Mouse (Mus musculus): ENCODE data around the gene Cyp39a1. TPM values are rescaled to one million over a fixed set of nuclear protein-coding genes. Genes with fewer than 3 reads are reported as not detected.

Cyp39a1 gene
- total RNA-seq, 2 experiments from 2014 or later, result 4.5 to 4.6 TPM

DNA sequence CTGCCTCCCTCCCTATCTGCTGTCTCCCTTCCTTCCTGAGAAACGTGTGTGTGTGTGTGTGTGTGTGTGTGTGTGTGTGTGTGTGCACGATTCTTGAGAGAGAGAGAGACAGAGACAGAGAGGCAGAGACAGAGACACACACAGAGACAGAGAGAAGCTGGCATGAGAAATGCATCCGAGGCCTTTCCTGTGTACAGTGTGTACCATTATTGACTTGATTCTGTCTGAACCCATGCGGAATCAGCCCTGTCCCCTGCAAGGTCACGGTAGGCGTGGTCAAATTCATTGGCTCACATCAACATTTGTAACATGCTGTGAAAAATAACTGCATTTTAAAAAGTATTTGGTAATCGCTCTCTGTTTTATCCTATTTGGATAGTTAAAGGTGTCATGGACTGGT is 16.9 kb downstream of the Cyp39a1 start:
- DNase-seq, result no peak

DNA sequence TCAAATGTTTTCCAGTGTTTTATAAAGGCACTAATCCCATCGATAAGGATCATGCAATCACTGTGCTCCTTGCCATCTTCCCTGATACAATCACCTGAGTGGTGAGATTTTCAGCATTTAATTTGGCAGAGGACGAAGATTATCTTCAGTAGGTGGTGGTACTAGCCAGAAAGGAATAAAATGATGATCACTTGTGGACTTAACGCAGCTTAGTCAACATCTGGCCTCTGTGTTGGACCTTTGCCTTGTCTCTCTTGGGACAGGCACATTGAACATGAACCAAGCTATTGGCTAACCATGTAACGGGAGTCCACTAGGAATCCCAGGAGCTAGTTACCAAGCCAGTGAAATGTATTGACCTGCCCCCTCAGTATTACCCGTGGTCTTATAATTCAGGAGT is 17.4 kb downstream of the Cyp39a1 start:
- peak in 1 of 2 experiments; percentile 25 for DNase-seq

DNA sequence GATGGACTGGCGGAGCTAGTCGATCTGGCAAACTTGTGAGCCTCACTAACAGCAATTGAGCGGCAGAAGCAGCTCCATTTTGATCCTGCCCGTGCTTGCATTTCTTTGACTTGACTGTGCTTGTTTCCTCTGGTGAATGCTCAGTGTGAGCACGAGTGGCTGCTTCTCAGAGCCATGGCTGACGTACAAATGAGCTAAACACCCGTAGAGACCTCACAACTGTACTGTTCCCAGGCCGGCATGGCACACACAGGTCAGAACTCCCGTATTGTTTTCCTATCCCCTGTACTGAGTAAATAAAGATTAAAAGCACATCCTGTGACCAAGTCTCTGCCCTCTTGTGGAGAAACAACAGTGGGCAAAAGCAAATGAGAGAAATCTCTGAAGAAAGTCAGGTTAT is 22.4 kb downstream of the Cyp39a1 start:
- DNase-seq, result no peak

DNA sequence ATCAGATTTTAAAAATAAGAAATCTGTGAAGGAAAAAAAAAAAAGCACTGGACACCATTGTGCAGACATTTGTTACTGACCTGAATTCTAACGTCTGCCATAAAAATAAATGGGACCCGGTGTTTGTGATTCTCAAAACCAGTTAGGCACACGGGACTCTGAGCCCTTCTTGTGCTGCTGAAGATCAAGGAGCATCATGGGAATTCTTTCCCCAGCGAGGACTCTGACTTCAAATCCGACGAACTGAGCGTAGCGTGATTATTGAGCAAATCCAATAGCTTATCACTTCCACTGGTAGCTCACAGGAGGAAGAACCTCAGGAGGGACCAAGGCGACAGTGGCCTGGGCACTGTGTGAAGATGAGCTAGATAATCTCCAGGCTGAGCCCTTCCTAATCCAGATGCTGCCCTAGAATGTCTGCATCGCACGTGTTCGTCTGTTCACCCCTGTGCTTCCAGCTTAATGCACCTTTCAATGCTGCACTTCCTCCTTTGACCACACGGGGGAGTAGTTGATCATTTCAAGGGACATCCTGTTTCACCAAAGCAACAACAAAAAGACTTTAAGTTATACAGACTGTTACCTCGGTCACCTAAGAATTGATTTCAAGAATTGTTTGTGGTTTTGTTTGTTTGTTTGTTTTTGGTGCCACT is 31.9 kb downstream of the Cyp39a1 start:
- peak; percentile 58 to 93 for DNase-seq

DNA sequence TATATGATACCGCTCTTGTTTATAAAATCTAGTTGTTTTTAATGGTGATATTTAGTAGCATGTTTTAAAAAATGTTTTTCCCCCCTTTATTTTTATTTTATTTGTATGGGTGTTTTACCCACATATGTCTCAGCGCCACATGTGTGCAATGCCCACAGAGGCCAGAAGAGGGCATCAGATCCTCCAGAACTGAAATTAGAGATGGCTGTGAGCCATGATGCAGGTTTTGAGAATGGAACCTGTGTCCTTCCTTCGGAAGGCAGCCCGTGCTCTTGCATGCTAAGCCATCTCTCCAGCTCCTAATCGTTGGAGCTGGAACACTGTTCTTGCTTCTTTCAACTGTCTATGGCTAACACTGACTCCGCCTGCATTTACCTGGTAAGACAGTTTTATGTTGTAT is 33.8 kb downstream of the Cyp39a1 start:
- peak; percentile 42 to 87 for DNase-seq

DNA sequence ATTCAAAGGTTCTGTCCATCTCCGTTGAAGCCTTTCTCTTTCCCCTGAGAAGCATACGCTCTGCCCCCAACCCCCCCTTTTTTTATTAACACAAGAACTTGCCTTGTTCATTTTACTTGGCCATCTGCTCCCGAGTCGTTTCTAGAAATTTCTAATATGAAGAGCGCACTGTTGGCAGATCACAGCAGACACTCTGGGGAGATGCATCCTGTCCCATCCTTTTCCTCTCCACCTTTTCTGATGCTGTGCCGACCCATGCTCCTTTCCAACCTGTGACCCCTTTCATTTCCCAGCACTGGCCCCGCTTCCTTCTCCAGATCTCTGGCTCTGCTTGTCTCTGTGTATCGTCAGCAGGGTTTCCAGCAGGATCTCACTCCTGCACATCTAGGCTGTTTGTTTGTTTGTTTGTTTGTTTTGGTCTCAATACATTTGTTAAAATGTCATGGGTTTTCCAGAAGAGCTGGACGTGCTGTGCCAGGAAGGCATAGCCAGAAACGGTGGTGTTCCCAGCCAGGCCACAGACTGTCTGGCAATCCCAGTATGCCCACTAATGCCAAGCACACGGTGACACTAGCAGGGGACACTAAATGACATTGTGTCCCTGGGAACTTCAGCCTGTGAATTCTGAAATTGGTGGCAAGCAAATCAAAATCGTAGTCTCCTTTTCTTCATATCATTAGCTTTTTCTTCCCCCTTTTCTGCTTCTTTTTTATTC is 37.1 kb downstream of the Cyp39a1 start:
- DNase-seq, result peak in 1 of 2 experiments; percentile 27

DNA sequence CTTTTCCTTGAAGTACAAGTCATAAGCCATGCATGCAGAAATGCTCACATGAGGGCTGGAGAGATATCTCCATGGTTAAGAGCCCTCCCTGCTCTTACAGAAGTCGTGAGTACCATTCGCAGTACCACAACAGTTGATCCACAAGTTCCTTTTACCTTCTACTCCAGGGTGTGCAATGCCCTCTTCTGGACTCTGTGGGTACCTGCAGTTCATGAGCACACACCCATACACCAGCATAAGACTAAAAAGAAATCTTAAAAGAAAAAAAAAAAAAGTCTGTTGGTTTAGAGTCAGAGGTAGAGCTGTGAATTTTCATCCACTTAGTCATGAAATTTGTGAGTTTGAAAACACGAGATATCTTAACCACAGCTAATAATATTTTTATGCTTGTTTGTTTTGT is 39.5 kb downstream of the Cyp39a1 start:
- DNase-seq, result no peak

DNA sequence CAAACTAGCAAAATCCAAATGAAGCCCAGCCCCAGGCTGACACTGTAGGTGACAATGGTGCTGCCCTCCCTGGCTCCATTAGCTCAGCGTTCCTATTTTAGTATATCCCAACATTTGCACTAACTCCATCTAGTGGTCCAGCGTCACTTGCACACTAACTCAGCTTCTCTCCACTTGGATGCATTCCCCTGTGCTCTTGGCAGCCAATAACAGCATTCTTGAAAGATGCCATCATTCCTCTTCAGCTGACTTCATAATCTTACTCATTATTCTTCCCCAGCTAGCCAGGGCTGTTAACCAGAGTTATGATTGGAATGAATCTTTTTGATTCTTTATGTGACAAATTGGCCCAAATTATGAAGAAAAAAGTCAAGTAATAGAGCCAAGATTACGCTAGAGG is 40.0 kb downstream of the Cyp39a1 start:
- peak; percentile 74 to 81 for DNase-seq

DNA sequence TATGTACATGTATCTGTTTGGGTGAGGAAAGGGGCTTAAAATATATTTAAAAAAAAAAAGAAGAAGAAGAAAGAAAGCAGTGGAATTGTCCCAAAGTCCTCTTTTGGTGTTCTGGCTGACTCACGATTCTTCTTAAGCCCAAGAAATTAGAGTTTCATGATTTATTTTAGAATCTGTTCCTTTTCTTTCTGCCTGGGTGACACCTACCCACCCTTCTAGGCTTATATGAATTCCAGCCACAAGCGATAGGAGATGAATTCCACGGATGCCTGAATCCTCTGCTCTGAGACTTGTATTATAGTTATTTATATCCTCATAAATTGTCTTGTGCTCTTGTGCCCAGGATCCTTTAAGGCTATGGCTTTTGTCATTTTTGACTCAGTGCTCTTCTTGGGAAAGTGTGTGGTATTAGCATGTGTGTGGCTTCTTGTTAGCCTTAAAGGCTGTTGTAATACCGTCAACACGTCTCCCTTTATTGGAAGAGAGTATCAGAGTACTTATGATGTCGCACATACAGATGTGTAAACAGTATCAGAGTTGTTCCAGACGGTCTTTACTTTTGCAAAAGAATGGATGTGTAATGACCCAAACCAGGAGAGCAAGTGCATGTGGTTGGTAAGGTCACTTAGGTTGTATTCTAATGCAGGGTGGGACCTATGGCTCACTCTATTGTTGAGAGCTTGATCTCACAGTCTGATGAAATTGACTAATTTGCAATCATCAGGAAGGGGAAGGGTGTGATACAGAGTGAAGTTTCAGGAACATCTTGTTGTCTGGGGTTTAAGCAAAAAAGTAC is 44.5 kb downstream of the Cyp39a1 start:
- no peak for DNase-seq

DNA sequence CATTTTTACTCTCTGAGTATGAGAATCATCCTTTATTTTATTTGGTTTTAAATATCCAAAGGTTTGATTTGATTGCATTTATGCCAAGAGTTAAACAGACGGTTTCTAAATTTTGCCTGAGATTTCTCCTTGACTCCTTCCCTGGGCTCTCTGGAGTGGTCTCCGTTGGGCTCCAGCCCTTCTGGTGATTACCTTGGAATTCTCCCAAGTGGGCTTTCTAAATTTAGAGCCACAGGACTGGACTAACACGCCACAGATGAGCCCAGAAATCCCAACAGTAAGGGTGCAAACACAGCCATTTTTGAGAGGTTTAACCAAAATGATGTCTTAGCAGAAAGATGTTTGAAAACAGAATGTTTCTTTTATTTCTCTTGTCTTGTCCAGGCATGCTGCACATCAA is 47.0 kb downstream of the Cyp39a1 start:
- DNase-seq, result peak; percentile 42 to 45

DNA sequence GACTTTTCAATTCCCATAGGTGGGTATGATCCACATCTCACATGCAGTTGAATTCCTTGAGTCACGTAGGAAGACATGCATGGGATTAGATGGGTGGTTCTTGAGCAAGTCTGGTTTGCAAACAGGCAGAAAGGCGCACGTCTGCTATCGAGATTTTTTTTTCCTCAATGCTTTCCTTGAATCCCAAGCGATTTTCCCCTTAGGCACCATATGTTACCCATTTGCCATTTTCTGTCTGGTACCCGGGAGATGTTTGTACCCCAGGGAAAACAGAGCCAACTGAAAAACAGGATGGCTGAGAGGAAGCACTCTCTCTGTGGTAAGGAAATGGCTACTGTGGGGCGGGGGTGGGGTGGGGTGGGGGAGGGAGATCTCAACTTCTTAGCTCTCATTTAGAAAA is 49.4 kb downstream of the Cyp39a1 start:
- DNase-seq, result no peak

DNA sequence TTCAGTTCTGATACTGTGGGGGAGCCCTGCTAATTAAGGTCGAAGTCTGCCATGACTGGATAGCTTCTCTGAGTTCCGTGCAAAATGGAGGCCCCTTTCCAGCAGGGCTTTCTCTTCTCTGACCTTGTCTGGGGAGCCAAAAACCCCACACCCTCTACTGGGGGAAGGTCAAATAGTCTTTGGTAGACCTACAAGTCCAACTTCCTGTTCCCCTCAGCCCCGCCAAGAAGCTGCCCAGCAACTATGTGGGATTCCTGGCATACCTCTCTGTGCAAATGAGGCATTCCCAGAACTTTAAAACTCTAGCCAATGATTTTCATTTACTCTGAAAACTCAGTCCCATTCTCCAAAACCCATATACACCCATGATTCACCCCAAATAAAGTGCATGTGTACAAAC is 52.2 kb downstream of the Cyp39a1 start:
- DNase-seq, result no peak

DNA sequence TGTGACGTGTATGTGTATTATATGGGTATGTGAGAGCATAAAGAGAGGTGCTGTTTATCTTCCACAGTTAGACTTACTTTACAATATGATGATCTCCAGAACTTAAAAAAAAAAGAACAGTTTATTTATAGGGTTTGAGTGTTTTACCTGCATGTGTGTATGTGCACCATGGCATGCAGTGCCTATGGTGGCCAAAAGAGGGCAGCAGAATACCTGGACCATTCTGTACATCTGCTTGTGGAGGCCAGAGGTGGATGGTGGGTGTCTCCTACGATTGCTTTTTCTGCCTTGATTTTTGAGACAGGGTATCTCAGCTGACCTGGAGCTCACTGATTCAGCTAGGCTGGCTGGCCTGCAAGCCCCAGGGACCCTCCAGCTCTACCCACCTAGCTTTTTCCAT is 57.3 kb downstream of the Cyp39a1 start:
- DNase-seq, result no peak

DNA sequence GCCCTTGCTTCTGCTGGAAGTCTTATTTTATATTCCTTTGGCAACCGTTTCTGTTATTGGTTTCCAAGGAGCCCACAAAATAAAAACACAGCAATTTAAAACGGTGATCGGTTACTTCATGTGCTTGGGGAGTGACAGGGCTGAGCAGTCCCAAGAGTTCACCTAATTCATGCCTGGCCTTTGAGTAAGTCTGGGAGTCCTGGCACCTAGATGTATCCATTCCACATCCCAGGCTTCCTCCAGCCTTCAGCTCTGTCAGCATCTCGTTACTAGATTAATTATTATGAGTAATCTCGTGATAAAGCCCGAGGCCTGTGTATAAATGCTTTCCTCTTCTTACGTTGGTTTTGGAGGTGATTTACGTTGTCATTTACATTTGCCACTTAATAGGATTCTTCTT is 64.1 kb downstream of the Cyp39a1 start:
- no peak for DNase-seq

DNA sequence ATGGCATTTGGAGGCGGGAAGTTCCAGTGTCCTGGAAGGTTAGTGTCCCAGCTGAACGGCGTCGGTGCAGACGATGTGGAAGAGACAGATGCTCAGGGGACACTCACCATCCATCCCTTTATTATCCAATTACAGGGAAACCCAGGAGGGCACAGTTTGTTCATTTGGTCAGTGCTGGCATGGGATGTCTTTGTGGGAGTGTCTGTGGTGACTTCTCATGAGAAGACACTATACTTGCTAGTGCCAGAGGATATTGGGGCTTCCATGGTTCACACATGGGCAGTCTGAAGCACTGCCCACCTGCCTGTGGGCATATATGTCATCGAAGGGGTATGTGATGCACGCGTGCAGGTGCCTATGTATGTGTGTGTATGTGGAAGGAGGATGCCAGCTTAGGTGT is 64.8 kb downstream of the Cyp39a1 start:
- no peak for DNase-seq

DNA sequence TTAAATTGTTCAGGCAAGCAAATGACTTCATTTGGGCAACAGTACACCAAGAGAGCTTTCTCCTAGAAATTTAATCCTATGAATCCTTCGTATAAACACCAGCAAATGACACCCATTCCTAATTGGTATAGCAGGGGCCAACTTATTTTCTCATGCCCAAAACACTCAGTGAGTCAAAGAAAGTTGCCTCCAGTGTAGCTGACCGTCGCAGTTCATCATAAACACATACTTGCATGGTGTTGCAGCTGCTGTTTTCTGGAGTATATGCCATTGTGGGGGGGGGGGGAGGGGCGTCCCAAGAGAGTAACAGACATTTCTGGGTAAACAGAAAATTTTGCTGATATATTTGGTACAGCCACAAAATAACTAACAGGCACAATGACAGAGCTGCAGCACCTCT is 67.0 kb downstream of the Cyp39a1 start:
- no peak for DNase-seq

DNA sequence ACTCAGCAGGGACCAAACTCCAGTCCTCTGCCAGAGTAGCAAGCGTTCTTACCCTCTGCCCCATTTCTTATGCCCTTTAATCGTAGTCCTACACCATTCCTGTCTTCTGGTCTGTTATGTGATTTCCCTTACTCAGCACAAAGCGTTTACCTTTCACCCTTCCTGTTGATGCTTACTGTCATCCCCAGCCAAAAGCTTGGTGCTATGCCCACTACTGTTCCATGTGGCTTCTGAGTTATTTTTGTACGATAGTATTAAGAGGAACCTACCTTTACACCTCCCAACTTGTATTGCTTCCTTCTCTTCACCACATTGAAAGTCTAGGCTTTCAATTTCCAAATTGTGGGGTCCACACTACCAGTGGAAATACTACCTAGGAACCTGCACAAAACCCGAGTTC is 76.7 kb downstream of the Cyp39a1 start:
- peak; percentile 35 to 40 for DNase-seq

DNA sequence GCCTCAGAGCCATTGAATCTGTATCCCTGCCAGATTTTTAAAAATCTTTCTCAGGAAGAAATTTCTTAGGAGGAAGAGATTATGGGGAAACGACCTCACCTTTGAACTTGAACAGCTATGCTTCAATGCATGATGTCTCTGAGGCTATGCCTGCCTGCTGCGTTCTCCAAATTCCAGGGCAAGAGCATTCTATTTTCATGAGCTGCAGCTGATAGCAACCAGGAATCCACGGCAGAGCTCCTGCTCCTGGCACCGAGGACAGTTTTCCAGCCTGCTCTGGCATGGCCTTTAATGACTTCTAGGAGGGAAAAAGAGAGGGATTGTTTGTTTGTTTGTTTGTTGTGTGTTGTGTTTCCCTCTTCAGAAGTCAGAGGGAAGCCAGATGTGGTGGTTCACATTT is 77.2 kb downstream of the Cyp39a1 start:
- DNase-seq, result peak; percentile 52 to 68

DNA sequence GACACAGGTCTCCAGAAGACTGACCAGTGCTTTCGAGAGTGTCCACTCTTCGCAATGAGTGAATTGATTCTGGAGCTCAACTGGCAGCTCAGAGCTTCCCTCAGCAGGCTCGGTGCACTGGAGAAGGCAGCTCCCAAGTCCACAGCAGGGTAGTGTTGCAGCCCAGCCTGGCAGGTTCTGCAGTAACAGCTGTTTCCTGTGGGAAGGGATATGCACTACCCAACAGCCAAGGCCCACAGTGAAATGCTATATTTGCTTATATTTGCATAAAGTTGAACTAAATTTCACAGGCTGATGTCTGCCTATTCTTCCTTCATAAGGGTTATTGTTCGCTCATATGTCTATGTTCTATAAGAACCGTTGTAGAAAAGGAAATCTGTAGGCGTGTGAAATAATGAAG is 83.9 kb downstream of the Cyp39a1 start:
- DNase-seq, result no peak

DNA sequence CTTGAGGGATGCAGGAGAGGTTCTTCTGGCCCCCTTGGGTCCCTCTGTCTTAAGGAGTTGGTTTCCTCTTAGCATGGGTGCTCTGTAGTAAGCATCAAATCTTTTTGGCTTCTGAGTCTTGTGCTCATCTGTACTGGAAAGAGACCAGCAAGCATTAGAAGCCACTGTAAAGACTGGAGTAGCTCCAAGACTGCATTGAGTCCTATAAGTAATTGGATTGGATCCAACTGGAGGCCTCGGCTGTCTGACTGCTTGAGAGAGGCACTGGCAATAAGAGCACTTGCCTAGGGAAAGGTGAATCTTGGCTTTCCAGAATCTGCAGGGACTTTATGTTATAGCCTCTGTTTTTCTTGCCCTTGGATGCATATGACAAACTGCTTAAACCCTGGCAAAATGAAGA is 85.6 kb downstream of the Cyp39a1 start:
- DNase-seq, result no peak

DNA sequence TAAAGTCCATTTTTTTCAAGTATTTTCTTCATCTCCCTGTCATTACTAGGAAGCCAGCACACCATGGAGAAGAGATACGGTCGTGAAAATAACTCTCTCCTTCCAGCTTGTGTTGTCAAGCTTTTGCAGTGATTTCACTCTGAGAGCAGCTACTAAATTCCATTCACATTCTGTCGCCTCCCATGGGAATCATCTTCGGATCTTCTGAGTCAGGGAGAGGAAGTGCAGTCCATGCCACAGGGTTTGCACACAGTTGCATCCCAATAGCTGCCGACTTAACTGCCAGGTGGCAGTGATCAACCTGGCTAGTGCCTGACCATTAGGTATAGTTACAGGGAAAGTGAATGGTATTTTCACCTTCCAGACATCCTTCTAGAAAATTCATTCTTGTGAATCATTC is 87.5 kb downstream of the Cyp39a1 start:
- DNase-seq, result peak; percentile 23 to 50

DNA sequence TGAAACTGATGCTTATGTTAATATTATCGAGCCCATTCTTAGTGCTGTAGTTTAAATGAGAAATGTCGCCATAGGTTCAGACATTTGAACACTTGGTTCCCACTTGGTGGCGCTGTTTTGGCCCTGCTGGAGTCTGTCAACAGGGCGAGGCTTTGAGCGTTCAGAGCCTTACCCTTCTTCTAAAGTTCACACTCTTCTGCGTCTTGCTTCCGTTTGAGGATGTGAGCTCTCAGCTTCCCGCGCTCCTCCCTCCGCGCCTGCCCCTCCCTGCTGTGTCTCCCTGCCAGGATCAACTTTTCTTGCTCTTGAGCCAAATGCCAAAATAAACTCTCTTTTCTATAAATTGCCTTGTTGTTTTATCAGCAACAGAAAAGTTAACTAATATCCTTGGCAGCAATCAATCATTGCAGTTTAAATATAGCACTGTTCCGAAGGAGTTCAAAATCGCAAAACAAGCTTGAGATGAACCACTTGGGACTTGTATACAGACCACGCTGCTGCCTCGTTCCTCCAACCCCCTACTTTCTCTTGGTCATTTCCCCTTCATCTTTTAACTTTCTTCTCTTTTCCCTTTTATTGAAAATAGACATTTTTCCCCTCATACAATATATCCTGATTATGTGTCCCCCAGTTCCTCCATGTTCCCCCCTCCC is 91.5 kb downstream of the Cyp39a1 start:
- DNase-seq, result peak; percentile 64 to 78

DNA sequence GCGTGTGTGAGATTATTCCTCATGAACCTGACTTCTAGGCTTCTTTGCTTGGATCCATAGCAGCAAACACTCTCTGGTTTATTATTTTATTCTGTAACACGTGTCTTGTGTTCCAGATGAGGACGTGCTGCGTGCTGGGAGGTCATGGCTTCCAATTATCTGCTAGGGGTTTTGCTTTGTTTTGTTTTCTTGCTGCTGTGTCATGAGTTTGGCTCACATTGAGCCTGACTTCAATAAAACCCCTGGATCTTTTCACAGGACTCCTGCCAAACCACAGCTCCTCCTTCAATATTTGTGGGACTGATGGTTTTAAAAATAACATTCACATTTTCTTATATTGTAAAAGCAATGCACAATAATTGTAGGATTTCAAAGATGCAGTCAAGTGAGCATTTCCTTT is 117.3 kb downstream of the Cyp39a1 start:
- DNase-seq, result peak; percentile 49 to 66

All from heart, adult 18-20 months (tissue).